Mouse (Mus musculus) layer of hippocampus, adult 9-10 months (tissue): ENCODE measurements around the gene Ppp1cb.

Source experiments
- DNase-seq: peaks from one replicate; pipeline ENCODE4 v3.0.0; 2022; ENCODE audit warnings: low spot score

Ppp1cb gene

GRCm38 (mm10) chr5:32443906-32444305 is 14.7 kb upstream of the Ppp1cb start:
- no peak for DNase-seq

GRCm38 (mm10) chr5:32445287-32445921 is 13.2 kb upstream of the Ppp1cb start:
- no peak for DNase-seq

DNA sequence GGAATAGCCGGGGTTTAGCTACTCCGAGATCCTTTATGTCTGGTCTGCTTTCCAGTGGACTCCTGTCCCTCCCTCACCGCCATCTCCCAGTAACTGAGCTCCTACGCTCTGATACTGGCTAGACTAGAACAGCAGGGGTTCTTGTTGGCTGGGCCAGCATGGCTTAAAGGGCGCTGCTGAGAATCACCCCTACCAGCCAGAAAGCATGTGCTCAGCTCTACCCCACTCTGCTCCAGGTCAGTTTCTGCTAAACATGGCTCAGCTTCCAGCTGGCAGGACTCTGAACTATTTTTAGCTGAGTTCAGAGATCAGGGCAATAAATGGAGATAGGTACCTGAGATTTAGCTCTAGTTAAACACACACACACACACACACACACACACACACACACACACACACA is 12.2 kb upstream of the Ppp1cb start:
- DNase-seq = no peak

DNA sequence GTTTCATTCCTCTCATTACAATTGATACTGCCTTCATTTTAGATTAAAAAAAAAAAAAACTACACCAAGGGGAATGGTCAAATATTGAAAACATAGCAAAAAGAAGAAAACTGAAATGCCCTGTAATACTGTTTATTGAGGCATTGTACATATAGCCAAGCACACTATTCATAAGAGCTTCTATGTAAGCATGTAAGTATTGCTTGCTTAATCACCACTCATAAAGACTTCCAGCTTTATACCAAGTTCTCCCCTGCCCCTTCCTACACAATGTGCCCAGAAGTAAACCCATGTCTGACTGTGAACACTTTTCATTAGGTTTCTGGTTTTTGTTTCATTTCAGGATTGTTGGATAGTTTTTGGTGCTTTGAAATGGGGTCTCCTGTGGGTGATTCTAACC is 11.8 kb upstream of the Ppp1cb start:
- no peak for DNase-seq

DNA sequence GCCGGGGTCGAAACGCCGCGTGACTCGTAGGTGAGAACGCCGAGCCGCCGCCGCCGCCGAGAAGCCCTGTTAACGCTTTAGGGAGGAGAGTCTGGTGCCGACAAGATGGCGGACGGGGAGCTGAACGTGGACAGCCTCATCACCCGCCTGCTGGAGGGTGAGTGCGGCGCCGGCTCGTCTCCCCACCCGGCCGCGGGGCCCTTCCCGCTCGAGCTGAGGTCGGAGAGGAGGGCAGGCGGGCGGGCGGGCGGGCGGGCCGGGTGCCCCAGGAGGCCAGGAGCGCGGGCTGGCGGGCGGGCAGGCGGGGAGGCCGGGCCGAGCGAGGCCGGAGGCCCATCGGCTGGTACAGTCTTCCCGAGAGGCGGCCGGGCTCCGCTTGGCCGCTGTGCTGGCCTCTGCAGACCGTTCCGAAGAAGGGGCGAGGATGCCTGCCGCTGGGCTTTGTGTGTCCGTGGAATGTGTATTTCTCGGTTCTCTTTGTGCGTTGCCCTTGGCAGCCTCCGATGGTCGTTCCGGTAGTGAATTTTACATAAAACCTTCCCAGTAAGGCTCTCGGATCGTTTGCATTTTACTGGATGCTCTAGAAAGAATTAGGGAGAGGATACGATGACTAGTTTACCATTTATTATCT is 723 bp downstream of the Ppp1cb start:
- DNase-seq = no peak

- DNase-seq = no peak
These were observed 1.5 kb downstream of the Ppp1cb start for GRCm38 (mm10) chr5:32459882-32460751.

DNA sequence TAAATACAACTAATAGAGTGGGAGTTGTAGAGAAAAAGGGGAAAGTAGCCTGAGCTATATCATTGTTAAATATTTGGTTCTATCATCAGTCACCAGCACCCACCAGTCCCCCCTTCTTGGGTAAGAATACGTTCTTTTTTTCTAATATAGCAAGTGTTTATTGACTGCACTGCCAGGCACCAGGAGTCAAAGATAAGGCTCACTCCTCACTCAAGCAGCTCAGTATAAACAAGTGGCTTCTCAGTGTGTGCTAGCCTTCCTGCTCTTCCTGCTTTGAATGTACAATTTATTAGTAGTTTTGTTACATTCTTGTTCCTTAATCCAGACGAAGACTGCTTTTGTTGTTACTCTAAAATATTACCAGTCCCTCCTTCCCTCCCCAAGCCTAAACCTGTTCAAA is 2.3 kb downstream of the Ppp1cb start:
- no peak for DNase-seq

DNA sequence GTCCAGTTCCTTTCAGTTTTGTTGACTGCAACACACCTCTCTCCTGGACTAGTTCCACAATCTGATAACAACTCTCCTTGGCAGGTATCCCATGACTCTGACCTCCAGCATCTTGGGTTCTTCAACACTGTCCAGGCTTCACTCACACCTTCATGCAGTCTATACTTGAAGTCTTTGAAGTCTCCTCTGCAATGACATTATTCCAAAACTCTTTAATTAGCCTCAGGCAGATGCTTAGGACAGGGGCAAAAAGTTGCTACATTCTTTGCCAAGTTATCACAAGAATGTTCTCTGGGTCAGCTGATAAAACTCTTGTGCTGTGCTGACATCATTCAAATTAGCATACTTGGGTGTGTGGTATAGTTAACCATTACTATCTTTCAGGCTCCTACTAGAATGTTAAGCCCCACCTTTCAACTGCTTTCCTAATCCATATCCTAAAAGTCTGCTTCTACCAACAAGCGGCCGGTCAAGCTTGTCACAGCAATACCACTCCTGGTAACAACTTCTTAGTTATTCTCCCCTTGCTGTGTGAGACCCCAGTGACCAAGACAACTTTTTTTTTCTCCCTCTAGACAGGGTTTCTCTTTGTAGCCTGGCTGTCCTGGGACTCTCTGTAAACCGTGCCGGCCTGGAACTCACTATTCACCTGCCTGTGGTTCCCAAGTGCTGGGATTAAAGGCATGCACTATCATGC is 13.8 kb downstream of the Ppp1cb start:
- no peak for DNase-seq

GRCm38 (mm10) chr5:32473029-32473352 is 14.3 kb downstream of the Ppp1cb start:
- DNase-seq = no peak

DNA sequence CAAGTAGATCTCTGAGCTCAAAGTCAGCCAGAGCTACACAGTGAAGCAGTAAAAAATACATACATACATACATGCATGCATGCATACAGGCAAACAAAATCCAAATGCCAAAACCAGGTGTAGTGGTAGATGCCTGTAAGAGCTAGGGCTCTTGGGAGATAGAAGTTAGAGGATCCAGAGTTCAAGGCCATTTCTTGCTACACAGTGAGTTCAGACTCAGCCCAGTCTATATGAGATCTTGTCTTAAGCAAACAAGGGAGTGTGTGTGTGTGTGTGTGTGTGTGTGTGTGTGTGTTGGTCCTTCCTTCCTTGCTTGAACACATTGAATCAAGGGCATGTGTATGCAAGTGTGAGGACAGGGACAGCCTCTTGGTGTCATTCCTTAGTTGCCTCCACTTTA is 17.9 kb downstream of the Ppp1cb start:
- no peak for DNase-seq

DNA sequence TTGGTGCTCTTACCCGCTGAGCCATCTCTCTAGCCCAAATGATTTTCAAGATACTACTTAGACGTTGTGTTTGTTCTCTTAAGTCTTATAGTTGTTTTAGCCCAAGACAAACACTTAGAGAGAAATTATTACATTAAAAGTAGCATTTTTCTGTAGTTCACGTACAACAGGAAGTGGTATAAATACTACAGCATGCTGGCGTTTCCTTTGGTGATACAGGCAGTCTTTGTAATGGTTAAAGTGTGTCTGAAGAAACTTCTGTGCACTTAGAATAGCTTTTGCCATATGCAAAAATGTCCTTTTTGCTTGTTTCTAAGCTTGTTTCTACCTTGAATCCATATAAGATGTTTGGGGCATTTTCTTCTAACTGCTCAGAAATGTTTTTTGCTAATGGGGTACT is 20.3 kb downstream of the Ppp1cb start:
- no peak for DNase-seq

DNA sequence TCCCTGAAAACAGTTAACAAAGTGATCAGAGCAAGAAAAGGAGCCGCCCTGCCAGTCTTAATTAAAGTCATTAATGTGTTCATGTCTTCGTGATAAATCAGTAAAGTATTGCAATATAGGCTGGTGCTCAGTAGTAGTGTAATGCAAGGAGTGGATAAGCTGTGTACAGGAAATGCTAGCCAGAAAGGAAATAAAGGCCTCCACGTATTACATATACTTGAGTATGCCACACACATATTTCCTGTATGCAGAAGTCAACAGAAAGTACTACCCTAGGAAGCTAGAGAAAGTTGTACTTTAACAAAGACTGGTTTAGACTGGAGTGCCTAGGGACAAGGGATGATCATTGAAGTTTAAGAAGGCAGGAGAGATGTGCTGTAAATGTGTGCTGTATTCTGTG is 26.8 kb downstream of the Ppp1cb start:
- no peak for DNase-seq

- DNase-seq = no peak
These were observed 29.4 kb downstream of the Ppp1cb start for GRCm38 (mm10) chr5:32488044-32488443.

GRCm38 (mm10) chr5:32494084-32494700 is 35.5 kb downstream of the Ppp1cb start:
- no peak for DNase-seq

DNA sequence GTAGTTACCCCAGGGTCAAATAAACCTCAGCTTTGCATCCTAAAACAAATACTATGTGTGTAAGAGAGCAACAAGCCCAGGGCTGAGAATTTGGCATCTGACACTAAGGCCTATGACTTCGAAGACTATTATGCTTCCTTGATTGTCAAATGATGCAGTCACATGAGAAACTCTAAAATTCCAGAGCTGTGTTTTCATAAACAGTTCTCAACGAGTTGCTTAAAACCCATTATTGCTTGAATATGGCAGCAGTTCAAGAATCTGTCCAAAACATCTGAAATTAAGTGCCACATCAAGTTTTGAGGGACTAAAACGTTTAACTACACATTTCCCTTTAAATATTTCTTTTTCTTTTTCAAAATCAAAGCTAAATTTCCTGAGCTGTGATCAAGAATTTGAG is 50.1 kb downstream of the Ppp1cb start:
- DNase-seq = no peak

- DNase-seq = no peak
These were observed 61.7 kb downstream of the Ppp1cb start for GRCm38 (mm10) chr5:32520381-32520780.

GRCm38 (mm10) chr5:32549449-32549848 is 90.8 kb downstream of the Ppp1cb start:
- no peak for DNase-seq

DNA sequence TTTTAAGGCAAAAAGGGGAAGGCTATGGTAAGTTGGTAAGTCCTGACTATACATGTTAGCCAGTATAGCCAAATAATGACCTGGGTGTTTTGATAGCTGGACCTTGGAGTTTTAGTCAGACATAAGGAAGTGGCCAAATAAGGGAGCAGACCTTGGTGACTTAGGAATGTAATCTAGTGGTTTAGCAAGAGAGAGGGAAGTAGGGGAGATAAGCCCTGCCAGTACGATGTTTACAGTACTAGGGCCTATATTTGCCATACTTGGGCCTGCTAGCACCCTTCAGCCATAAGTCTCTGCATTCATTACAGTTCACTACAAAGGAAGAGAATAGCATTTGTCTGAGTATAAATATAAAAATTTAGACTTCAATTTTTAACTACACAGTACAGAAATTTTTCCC is 106.1 kb downstream of the Ppp1cb start:
- DNase-seq = no peak
